Mouse (Mus musculus) lung, postnatal 25 days (tissue): ENCODE results near the gene Slc39a11.
"Not testable (repeated sequence)": the region's sequence is repeated elsewhere in the genome, so short reads cannot be mapped to it uniquely, and the experiment has no call there.

Source experiments
- DNase-seq: peaks from one replicate; pipeline ENCODE4 v3.0.0; 2022; ENCODE audit warnings: low spot score

Slc39a11 gene

GRCm38 (mm10) chr11:113667122-113667521 lies 17.2 kb upstream of the Slc39a11 start:
- DNase-seq = no peak

GRCm38 (mm10) chr11:113666648-113667047 lies 16.8 kb upstream of the Slc39a11 start:
- DNase-seq = peak; percentile 19

- no peak for DNase-seq
Measured at GRCm38 (mm10) chr11:113666205-113666604, 16.3 kb upstream of the Slc39a11 start.

GRCm38 (mm10) chr11:113664279-113664678 lies 14.4 kb upstream of the Slc39a11 start:
- no peak for DNase-seq

- no peak for DNase-seq
Measured at GRCm38 (mm10) chr11:113661835-113662351, 12.0 kb upstream of the Slc39a11 start.

GRCm38 (mm10) chr11:113660940-113661339 lies 11.1 kb upstream of the Slc39a11 start:
- no peak for DNase-seq

- not testable (repeated sequence) for DNase-seq
Measured at GRCm38 (mm10) chr11:113660213-113660612, 10.3 kb upstream of the Slc39a11 start.

- no peak for DNase-seq
Measured at GRCm38 (mm10) chr11:113658763-113659162, 8.9 kb upstream of the Slc39a11 start.

GRCm38 (mm10) chr11:113658319-113658718 lies 8.4 kb upstream of the Slc39a11 start:
- no peak for DNase-seq

- no peak for DNase-seq
Measured at GRCm38 (mm10) chr11:113657221-113657620, 7.3 kb upstream of the Slc39a11 start.

GRCm38 (mm10) chr11:113656511-113656932 lies 6.6 kb upstream of the Slc39a11 start:
- no peak for DNase-seq

- DNase-seq = peak; percentile 30
Measured at GRCm38 (mm10) chr11:113654561-113655270, 4.8 kb upstream of the Slc39a11 start.

- DNase-seq = no peak
Measured at GRCm38 (mm10) chr11:113654105-113654504, 4.2 kb upstream of the Slc39a11 start.

GRCm38 (mm10) chr11:113652516-113652915 lies 2.6 kb upstream of the Slc39a11 start:
- no peak for DNase-seq

- DNase-seq = peak; percentile 43
Measured at GRCm38 (mm10) chr11:113651907-113652273, 2.0 kb upstream of the Slc39a11 start.

- DNase-seq = no peak
Measured at GRCm38 (mm10) chr11:113651206-113651906, 1.5 kb upstream of the Slc39a11 start.

GRCm38 (mm10) chr11:113648690-113649352 lies 1.1 kb downstream of the Slc39a11 start, which contains the start of gene Cog1:
Cog1 (plus strand) TSS chr11:113649169.
- DNase-seq = no peak

- DNase-seq = peak; percentile 79
Measured at GRCm38 (mm10) chr11:113648152-113648551, 1.7 kb downstream of the Slc39a11 start.

- DNase-seq = no peak
Measured at GRCm38 (mm10) chr11:113645181-113645580, 4.7 kb downstream of the Slc39a11 start.

- no peak for DNase-seq
Measured at GRCm38 (mm10) chr11:113638680-113639079, 11.2 kb downstream of the Slc39a11 start.

- no peak for DNase-seq
Measured at GRCm38 (mm10) chr11:113634699-113635121, 15.2 kb downstream of the Slc39a11 start.

- DNase-seq = no peak
Measured at GRCm38 (mm10) chr11:113633398-113633797, 16.5 kb downstream of the Slc39a11 start.

- DNase-seq = no peak
Measured at GRCm38 (mm10) chr11:113632303-113632702, 17.6 kb downstream of the Slc39a11 start.
